Mouse (Mus musculus) kidney, adult 2 months (tissue): ENCODE results near the gene Atg7. TPM values are rescaled to one million over a fixed set of nuclear protein-coding genes. Genes with fewer than 3 reads are reported as not detected.

Source experiments
- DNase-seq: peaks from one replicate; pipeline ENCODE4 v3.0.0; 2021
- H3K27ac ChIP-seq: fragments of 200-500 bp; 2 replicates; pipeline ENCODE4 v1.5.1; 2012; ENCODE audit warnings: low read depth, low read length, control low read depth, inconsistent platforms; ENCODE audit not compliant: insufficient read depth
- H3K27me3 ChIP-seq: fragments of 200-500 bp; replicated peaks from 2 replicates; pipeline ENCODE4 v1.6.1; 2012; ENCODE audit warnings: mild to moderate bottlenecking, moderate library complexity, low read length, inconsistent platforms; ENCODE audit not compliant: control insufficient read depth, insufficient read depth
- H3K36me3 ChIP-seq: fragments of 200-500 bp; 2 replicates; pipeline ENCODE4 v1.6.1; 2012; ENCODE audit warnings: mild to moderate bottlenecking, moderate library complexity, low read length, inconsistent platforms; ENCODE audit not compliant: control insufficient read depth, insufficient read depth
- H3K4me1 ChIP-seq: fragments of 200-500 bp; 2 replicates; pipeline ENCODE4 v1.6.1; 2011; ENCODE audit warnings: low read length; ENCODE audit not compliant: control insufficient read depth, insufficient read depth
- H3K4me3 ChIP-seq: fragments of 200-500 bp; 2 replicates; pipeline ENCODE4 v1.5.1; 2011; ENCODE audit warnings: mild to moderate bottlenecking, low read depth, low read length, control low read depth; ENCODE audit not compliant: insufficient read depth
- CTCF ChIP-seq: fragments of 200-500 bp; conservative IDR thresholded peaks from 2 replicates; pipeline ENCODE4 v1.5.1; 2011; ENCODE audit warnings: low read depth, mild to moderate bottlenecking, control low read depth, low read length, moderate library complexity, mixed read lengths; ENCODE audit not compliant: insufficient read depth, insufficient read length
- POLR2A ChIP-seq: fragments of 200-500 bp; IDR thresholded peaks from one replicate; pipeline ENCODE4 v1.6.1; 2011; ENCODE audit warnings: low read depth, low read length, control low read depth
- WGBS: fragments of 180-500 bp; shearing (Covaris S2); methylation state at CpG from one replicate; pipeline ENCODE4 v1.1.7; 2018; 5-methylcytosine and 5-hydroxymethylcytosine counted together
- polyA plus RNA-seq: library from polyadenylated mRNA; depleted of rRNA; stranded (reverse); fragments of >200 nt; gene quantifications from 2 replicates; pipeline ENCODE4 v1.2.3, GENCODE M21; 2012

The Atg7 gene
- polyA plus RNA-seq, 1 experiment = 20.6 TPM

- no peak overlapping the region for H3K27ac ChIP-seq
- H3K4me3 ChIP-seq = no peak overlapping the region
- H3K4me1 ChIP-seq = peaks cover 18% of the 10 kb centered on the region
- WGBS = 73% methylated on average over 9 of the region's 9 CpGs
- no peak for DNase-seq
- TF ChIP-seq CTCF = no peak
- TF ChIP-seq POLR2A = no peak
- peaks cover 3% of the 10 kb centered on the region for H3K36me3 ChIP-seq
- H3K27me3 ChIP-seq = no peaks in the 10 kb centered on the region
Measured at GRCm38 (mm10) chr6:114861591-114861990, 218.7 kb downstream of the Atg7 start.

- Histone ChIP-seq H3K36me3 (peaks cover 3% of the 10 kb centered on the region), H3K4me3 (no peak overlapping the region), H3K4me1 (peaks cover 22% of the 10 kb centered on the region), H3K27me3 (no peaks in the 10 kb centered on the region), H3K27ac (no peak overlapping the region)
- 70% methylated on average over 9 of the region's 9 CpGs for WGBS
- DNase-seq = no peak
- TF ChIP-seq CTCF = no peak
- no peak for TF ChIP-seq POLR2A
Measured at GRCm38 (mm10) chr6:114862046-114862445, 219.1 kb downstream of the Atg7 start.

GRCm38 (mm10) chr6:114863501-114863900 is 220.6 kb downstream of the Atg7 start:
- peak; percentile 59 for DNase-seq

GRCm38 (mm10) chr6:114864421-114864820 is 221.5 kb downstream of the Atg7 start:
- DNase-seq = no peak
- no peak overlapping the region for H3K4me3 ChIP-seq
- 85% methylated on average over 8 of the region's 8 CpGs for WGBS
- peaks cover 3% of the 10 kb centered on the region for H3K36me3 ChIP-seq
- H3K4me1 ChIP-seq = peaks cover 24% of the 10 kb centered on the region
- no peak overlapping the region for H3K27ac ChIP-seq
- no peaks in the 10 kb centered on the region for H3K27me3 ChIP-seq
- TF ChIP-seq POLR2A (no peak), CTCF (no peak)

More at GRCm38 (mm10) chr6:114863501-114863900, 220.6 kb downstream of the Atg7 start:
- no peak overlapping the region for H3K4me3 ChIP-seq
- peaks cover 16% of the 10 kb centered on the region for H3K4me1 ChIP-seq
- TF ChIP-seq CTCF (no peak), POLR2A (no peak)
- H3K27ac ChIP-seq = no peak overlapping the region
- 66% methylated on average over 5 of the region's 5 CpGs for WGBS
- no peaks in the 10 kb centered on the region for H3K27me3 ChIP-seq
- peaks cover 3% of the 10 kb centered on the region for H3K36me3 ChIP-seq

GRCm38 (mm10) chr6:114866078-114866477 is 223.2 kb downstream of the Atg7 start:
- Histone ChIP-seq H3K27ac (peak overlapping the region; percentile 86), H3K4me1 (peaks cover 30% of the 10 kb centered on the region), H3K36me3 (peaks cover 3% of the 10 kb centered on the region), H3K27me3 (no peaks in the 10 kb centered on the region), H3K4me3 (no peak overlapping the region)
- DNase-seq = peak; percentile 60
- 52% methylated on average over 3 of the region's 3 CpGs for WGBS
- TF ChIP-seq POLR2A (no peak), CTCF (no peak)

GRCm38 (mm10) chr6:114866619-114867018 is 223.7 kb downstream of the Atg7 start:
- peaks cover 1% of the 10 kb centered on the region for H3K36me3 ChIP-seq
- H3K27me3 ChIP-seq = no peaks in the 10 kb centered on the region
- 64% methylated on average over 4 of the region's 4 CpGs for WGBS
- peak overlapping the region; percentile 86 for H3K27ac ChIP-seq
- no peak for TF ChIP-seq POLR2A
- no peak for TF ChIP-seq CTCF
- H3K4me3 ChIP-seq = no peak overlapping the region
- peaks cover 30% of the 10 kb centered on the region for H3K4me1 ChIP-seq
- DNase-seq = peak; percentile 74

- TF ChIP-seq CTCF (no peak), POLR2A (no peak)
- no peak for DNase-seq
- H3K36me3 ChIP-seq = no peaks in the 10 kb centered on the region
- peaks cover 39% of the 10 kb centered on the region for H3K4me1 ChIP-seq
- no peak overlapping the region for H3K4me3 ChIP-seq
- no peaks in the 10 kb centered on the region for H3K27me3 ChIP-seq
- 64% methylated on average over 7 of the region's 7 CpGs for WGBS
- H3K27ac ChIP-seq = 0 out of 2 replicates have a peak overlapping the region, but pooled peaks have one; percentile 5
Measured at GRCm38 (mm10) chr6:114868656-114869055, 225.8 kb downstream of the Atg7 start.
